Comparison of ENCODE assay signal across 13 mouse cellular contexts in the genomic region with DNA sequence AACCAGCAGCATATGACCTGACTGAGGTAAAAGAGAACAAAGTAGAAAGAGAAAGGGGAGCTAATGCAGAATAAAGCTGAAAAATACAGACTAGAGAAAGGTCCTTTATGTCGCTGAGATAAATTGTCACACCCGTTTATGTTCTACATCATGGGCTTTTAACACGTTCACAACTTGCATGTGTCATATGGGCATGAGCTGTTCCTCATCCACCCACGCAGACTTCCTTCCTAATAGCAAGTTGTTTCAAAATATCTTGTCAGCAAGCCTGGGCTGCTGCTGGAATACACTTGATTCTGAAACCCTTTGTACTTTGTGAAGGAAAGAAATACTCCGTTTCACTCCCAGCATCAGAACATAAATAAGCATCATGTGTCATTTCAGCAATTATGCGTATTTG.
DNase-seq lines count a peak whose midpoint lies in the region; ATAC-seq and TF ChIP-seq lines count a peak whose summit lies in the region.
"Had no signal": no experiment of that assay in that cellular context is flagged by ENCODE, and none has a peak within 500 bp of the region (broad histone marks: within the 10 kb centered on the region; RNA-seq: fewer than 3 reads in every experiment).

No protein-coding gene starts in this region.

- ATAC-seq in liver, embryonic 11.5 days (replicated peaks; ENCODE audit: low FRiP score), result no peak
- ATAC-seq in forebrain, postnatal 0 days, result no peak
- ATAC-seq: Patski had no signal

- H3K9ac ChIP-seq in liver, adult 2 months (ENCODE audit: low read depth, low read length), result no peak overlapping the region
- H3K9ac ChIP-seq in liver, embryonic 11.5 days (ENCODE audit: low read depth, low read length), result no peak overlapping the region
- H3K9ac ChIP-seq in forebrain, postnatal 0 days, result no peak overlapping the region
- H3K9ac ChIP-seq: limb, embryonic 13.5 days; midbrain, embryonic 12.5 days had no signal

- no peak overlapping the region for H3K4me2 ChIP-seq in liver, embryonic 11.5 days
- no peak overlapping the region for H3K4me2 ChIP-seq in forebrain, postnatal 0 days (ENCODE audit: low read depth)
- H3K4me2 ChIP-seq: limb, embryonic 13.5 days; midbrain, embryonic 12.5 days had no signal

- no peaks in the 10 kb centered on the region for H3K9me3 ChIP-seq in liver, embryonic 11.5 days (ENCODE audit: control insufficient read depth, low read length)
- H3K9me3 ChIP-seq in forebrain, postnatal 0 days (ENCODE audit: low read length), result no peaks in the 10 kb centered on the region
- H3K9me3 ChIP-seq: forebrain, embryonic 10.5 days; limb, embryonic 13.5 days; midbrain, embryonic 12.5 days had no signal

- 66% methylated on average over 6 of the region's 6 CpGs for WGBS in liver, adult 2 months
- 55% methylated on average over 6 of the region's 6 CpGs for WGBS in liver, embryonic 11.5 days
- 74% methylated on average over 6 of the region's 6 CpGs for WGBS in forebrain, postnatal 0 days

- H3K27ac ChIP-seq in liver, adult 2 months (replicated peaks; ENCODE audit: insufficient read depth, low read depth, low read length), result no peak overlapping the region
- no peak overlapping the region for H3K27ac ChIP-seq in liver, embryonic 11.5 days (ENCODE audit: low read depth, low read length)
- no peak overlapping the region for H3K27ac ChIP-seq in forebrain, postnatal 0 days (ENCODE audit: low read depth, low read length)
- H3K27ac ChIP-seq: forebrain, embryonic 10.5 days; limb, embryonic 13.5 days; midbrain, embryonic 12.5 days; stomach, postnatal 0 days had no signal

- H3K4me1 ChIP-seq in liver, adult 2 months (ENCODE audit: control insufficient read depth, insufficient read depth, low read length), result no peaks in the 10 kb centered on the region
- no peaks in the 10 kb centered on the region for H3K4me1 ChIP-seq in liver, embryonic 11.5 days (replicated peaks; ENCODE audit: control insufficient read depth, insufficient read depth, low read length)
- H3K4me1 ChIP-seq in forebrain, postnatal 0 days (ENCODE audit: insufficient read depth), result no peaks in the 10 kb centered on the region
- H3K4me1 ChIP-seq: forebrain, embryonic 10.5 days; limb, embryonic 13.5 days; midbrain, embryonic 12.5 days had no signal

- no peaks in the 10 kb centered on the region for H3K79me2 ChIP-seq in liver, adult 2 months (ENCODE audit: control insufficient read depth, insufficient read depth, low read length)

- H3K27me3 ChIP-seq in liver, adult 2 months (ENCODE audit: control insufficient read depth, insufficient read depth, low read length), result no peaks in the 10 kb centered on the region
- no peaks in the 10 kb centered on the region for H3K27me3 ChIP-seq in liver, embryonic 11.5 days (replicated peaks; ENCODE audit: control insufficient read depth, insufficient read depth, low read length)
- no peaks in the 10 kb centered on the region for H3K27me3 ChIP-seq in forebrain, postnatal 0 days (ENCODE audit: insufficient read depth, low read length)
- H3K27me3 ChIP-seq: limb, embryonic 13.5 days; midbrain, embryonic 12.5 days; Patski had no signal

- no peak for TF ChIP-seq CTCF in liver, adult 2 months (IDR thresholded peaks at IDR 0.05; ENCODE audit: low read depth, low read length)
- no peak for TF ChIP-seq CTCF in forebrain, postnatal 0 days (IDR thresholded peaks at IDR 0.05; ENCODE audit: low read depth)

- no peak overlapping the region for H3K4me3 ChIP-seq in liver, adult 2 months (ENCODE audit: insufficient read depth, low read depth, low read length)
- H3K4me3 ChIP-seq in liver, embryonic 11.5 days (ENCODE audit: low read depth, low read length), result no peak overlapping the region
- H3K4me3 ChIP-seq in forebrain, postnatal 0 days (ENCODE audit: low read depth, low read length), result no peak overlapping the region
- H3K4me3 ChIP-seq: forebrain, embryonic 10.5 days; limb, embryonic 13.5 days; midbrain, embryonic 12.5 days had no signal

- H3K36me3 ChIP-seq in liver, adult 2 months (ENCODE audit: control insufficient read depth, insufficient read depth, low read length), result no peaks in the 10 kb centered on the region
- H3K36me3 ChIP-seq in liver, embryonic 11.5 days (ENCODE audit: control insufficient read depth, insufficient read depth, low read length), result no peaks in the 10 kb centered on the region
- H3K36me3 ChIP-seq in forebrain, postnatal 0 days (ENCODE audit: insufficient read depth), result no peaks in the 10 kb centered on the region
- H3K36me3 ChIP-seq: forebrain, embryonic 10.5 days; limb, embryonic 13.5 days; midbrain, embryonic 12.5 days had no signal

- TF ChIP-seq POLR2A in liver, adult 2 months (IDR thresholded peaks at IDR 0.05; ENCODE audit: extremely low read depth, insufficient read depth, low read length), result no peak

- peak; percentile 0 for DNase-seq in cerebellum, adult 9-10 months
- DNase-seq in cerebellum, postnatal 14 days, result no peak
- DNase-seq in liver, adult 2 months (ENCODE audit: extremely low read depth, low read depth, low spot score), result peak; percentile 19
- DNase-seq in liver, embryonic 11.5 days (ENCODE audit: low spot score), result no peak
- peak; percentile 30 for DNase-seq in c-Kit-positive CD71-negative TER-119-negative erythroid progenitor cells, embryonic 14.5 days (ENCODE audit: low read depth)
- DNase-seq in lung, postnatal 36 days, result peak; percentile 75
- no peak for DNase-seq in cerebellum, adult 11-12 months
- DNase-seq in forebrain, postnatal 0 days, result no peak

Comparison
In these comparisons a context has a peak if more than half of its experiments do, and no peak if none do; other contexts are left out.
1. DNase-seq: peak in cerebellum, adult 9-10 months (single experiment), liver, adult 2 months (single experiment), c-Kit-positive CD71-negative TER-119-negative erythroid progenitor cells, embryonic 14.5 days (single experiment) and lung, postnatal 36 days (single experiment); none in cerebellum, postnatal 14 days (0 of 2), liver, embryonic 11.5 days (single experiment), cerebellum, adult 11-12 months (single experiment) and forebrain, postnatal 0 days (single experiment).